ENCODE assay signal across 10 mouse cellular contexts in genomic region chr3:101805562-101806004, GRCm38 (mm10). TPM values are rescaled to one million over a fixed set of nuclear protein-coding genes. Genes with fewer than 3 reads are reported as not detected.
DNase-seq lines count a peak whose midpoint lies in the region; ATAC-seq and TF ChIP-seq lines count a peak whose summit lies in the region.
"Had no signal": no experiment of that assay in that cellular context is flagged by ENCODE, and none has a peak within 500 bp of the region (broad histone marks: within the 10 kb centered on the region; RNA-seq: fewer than 3 reads in every experiment).

No protein-coding gene starts in this region.

- peaks cover 28% of the 10 kb centered on the region for H3K4me1 ChIP-seq in forebrain, embryonic 13.5 days
- H3K4me1 ChIP-seq in forebrain, postnatal 0 days (ENCODE audit: insufficient read depth), result no peaks in the 10 kb centered on the region; the same call in 1 of the 2 replicates
- H3K4me1 ChIP-seq in heart, embryonic 14.5 days (ENCODE audit: control insufficient read depth in 2 of 2, insufficient read depth in 2 of 2, low read length in 2 of 2), result peaks cover 53 to 57% of the 10 kb centered on the region in 2 experiments
- peaks cover 7% of the 10 kb centered on the region; the same call in 1 of the 2 replicates for H3K4me1 ChIP-seq in midbrain, embryonic 16.5 days (ENCODE audit: control insufficient read depth, insufficient read depth, low read length)

- TF ChIP-seq CTCF in forebrain, postnatal 0 days (IDR thresholded peaks at IDR 0.05; ENCODE audit: low read depth), result no peak

- ATAC-seq in forebrain, embryonic 13.5 days, result peak; percentile 31; the same call in 1 of the 2 replicates
- no peak for ATAC-seq in forebrain, postnatal 0 days
- ATAC-seq in heart, embryonic 14.5 days (ENCODE audit: insufficient number of reproducible peaks, insufficient read depth, low FRiP score, low read depth), result peak; percentile 19; the same call in 1 of the 2 replicates
- 0 out of 2 replicates have a peak, but pooled peaks have one; percentile 34 for ATAC-seq in midbrain, embryonic 16.5 days

- H3K27ac ChIP-seq in forebrain, embryonic 13.5 days, result no peak overlapping the region
- no peak overlapping the region for H3K27ac ChIP-seq in forebrain, postnatal 0 days (ENCODE audit: low read depth, low read length)
- H3K27ac ChIP-seq in heart, embryonic 14.5 days (replicated peaks in 1 of 2; ENCODE audit: control insufficient read depth in 1 of 2, insufficient read depth in 1 of 2, low read depth in 2 of 2, low read length in 2 of 2), result peak overlapping the region; percentile 98 to 99
- H3K27ac ChIP-seq in midbrain, embryonic 16.5 days (ENCODE audit: low read length), result no peak overlapping the region

- no peak overlapping the region for H3K4me3 ChIP-seq in forebrain, embryonic 13.5 days
- H3K4me3 ChIP-seq in forebrain, postnatal 0 days (ENCODE audit: low read depth, low read length), result no peak overlapping the region
- H3K4me3 ChIP-seq in heart, embryonic 14.5 days (ENCODE audit: control insufficient read depth in 1 of 2, insufficient read depth in 1 of 2, low read depth in 1 of 2, low read length in 2 of 2), result no peak overlapping the region
- H3K4me3 ChIP-seq in midbrain, embryonic 16.5 days (ENCODE audit: low read depth, low read length), result no peak overlapping the region
- H3K4me3 ChIP-seq: erythroblast, embryonic 14.5 days had no signal

- DNase-seq in forebrain, postnatal 0 days, result no peak
- DNase-seq in kidney, postnatal 10 days, result peak; percentile 66
- no peak for DNase-seq in frontal cortex, adult 2 months (ENCODE audit: extremely low spot score in 1 of 2, low spot score in 1 of 2)
- DNase-seq in cerebellum, postnatal 36 days, result no peak
- DNase-seq in gastrocnemius, adult 8-10 months (ENCODE audit: low spot score in 2 of 2), result no peak

- H3K9me3 ChIP-seq in forebrain, embryonic 13.5 days (replicated peaks), result no peaks in the 10 kb centered on the region
- H3K9me3 ChIP-seq in forebrain, postnatal 0 days (ENCODE audit: low read length), result no peaks in the 10 kb centered on the region
- no peaks in the 10 kb centered on the region for H3K9me3 ChIP-seq in heart, embryonic 14.5 days (ENCODE audit: control insufficient read depth, low read length)
- no peaks in the 10 kb centered on the region for H3K9me3 ChIP-seq in midbrain, embryonic 16.5 days (replicated peaks; ENCODE audit: control insufficient read depth, low read length, poor library complexity, severe bottlenecking)
- H3K9me3 ChIP-seq: G1E had no signal

- WGBS in forebrain, embryonic 13.5 days, result 24% methylated on average over 13 of the region's 13 CpGs
- 29% methylated on average over 13 of the region's 13 CpGs for WGBS in forebrain, postnatal 0 days
- 24% methylated on average over 13 of the region's 13 CpGs for WGBS in heart, embryonic 14.5 days
- whole genome bisulfite sequencing in midbrain, embryonic 16.5 days, result 26% methylated on average over 13 of the region's 13 CpGs

- no peak overlapping the region for H3K4me2 ChIP-seq in forebrain, embryonic 13.5 days
- H3K4me2 ChIP-seq in forebrain, postnatal 0 days (ENCODE audit: low read depth), result no peak overlapping the region
- H3K4me2 ChIP-seq in heart, embryonic 14.5 days (ENCODE audit: low read length), result peak overlapping the region; percentile 38
- H3K4me2 ChIP-seq in midbrain, embryonic 16.5 days (ENCODE audit: low read length), result no peak overlapping the region

- H3K27me3 ChIP-seq in forebrain, embryonic 13.5 days, result no peaks in the 10 kb centered on the region; the same call in 1 of the 2 replicates
- peaks cover 3% of the 10 kb centered on the region; the same call in 1 of the 2 replicates for H3K27me3 ChIP-seq in forebrain, postnatal 0 days (ENCODE audit: insufficient read depth, low read length)
- no peaks in the 10 kb centered on the region for H3K27me3 ChIP-seq in heart, embryonic 14.5 days (ENCODE audit: control insufficient read depth, insufficient read depth, low read length)
- no peaks in the 10 kb centered on the region for H3K27me3 ChIP-seq in midbrain, embryonic 16.5 days (ENCODE audit: control insufficient read depth, insufficient read depth, low read depth, low read length)

- no peak overlapping the region for H3K9ac ChIP-seq in forebrain, embryonic 13.5 days
- no peak overlapping the region for H3K9ac ChIP-seq in forebrain, postnatal 0 days
- peak overlapping the region; percentile 44 for H3K9ac ChIP-seq in heart, embryonic 14.5 days (ENCODE audit: low read length)
- no peak overlapping the region for H3K9ac ChIP-seq in midbrain, embryonic 16.5 days (ENCODE audit: low read depth, low read length)

- no peaks in the 10 kb centered on the region for H3K36me3 ChIP-seq in forebrain, embryonic 13.5 days (ENCODE audit: poor library complexity, severe bottlenecking)
- H3K36me3 ChIP-seq in forebrain, postnatal 0 days (ENCODE audit: insufficient read depth), result no peaks in the 10 kb centered on the region
- no peaks in the 10 kb centered on the region for H3K36me3 ChIP-seq in heart, embryonic 14.5 days (ENCODE audit: control insufficient read depth, insufficient read depth, low read length)
- no peaks in the 10 kb centered on the region for H3K36me3 ChIP-seq in midbrain, embryonic 16.5 days (ENCODE audit: control insufficient read depth, insufficient read depth, low read length)
- H3K36me3 ChIP-seq: G1E had no signal

RNA-seq across cellular contexts. Expression of gene Mab21l3, which starts 43.2 kb away (rescaled TPM):
- polyA plus RNA-seq in forebrain, embryonic 13.5 days (2015; fragmentation: Nextera tagmentation; extraction: Ambion mirVana), result 0.50 and 0.54 TPM in 2 replicates
- 0.15 TPM in 1 of 2 replicates, not detected in the other for total RNA-seq in forebrain, postnatal 0 days (2014; rRNA removed)
- polyA plus RNA-seq in forebrain, postnatal 0 days (2015; fragmentation: Nextera tagmentation; extraction: Ambion mirVana), result 0.07 and 0.09 TPM in 2 replicates
- 0.09 and 0.13 TPM in 2 replicates for polyA plus RNA-seq in heart, embryonic 14.5 days (2014; fragmentation: Nextera tagmentation; extraction: Ambion mirVana)
- polyA plus RNA-seq in midbrain, embryonic 16.5 days (2015; fragmentation: Nextera tagmentation; extraction: Ambion mirVana), result 0.07 and 0.09 TPM in 2 replicates
- 0.02 and 0.08 TPM in 2 replicates for polyA plus RNA-seq in frontal cortex, adult 2 months (2012; rRNA removed)
- not detected for total RNA-seq in gastrocnemius, adult 8-10 months (2022)
- polyA plus RNA-seq: erythroblast, embryonic 14.5 days; G1E had no signal

Comparison
In these comparisons a context has a peak if more than half of its experiments do, and no peak if none do; other contexts are left out.
1. H3K27ac ChIP-seq: peak in heart, embryonic 14.5 days (2 of 2); none in forebrain, embryonic 13.5 days (single experiment), forebrain, postnatal 0 days (single experiment) and midbrain, embryonic 16.5 days (single experiment).